Mouse (Mus musculus) lung, embryonic 14.5 days (tissue): ENCODE measurements around the gene Sf3b6. TPM values are rescaled to one million over a fixed set of nuclear protein-coding genes. Genes with fewer than 3 reads are reported as not detected.

Source experiments
- ATAC-seq: fragments of 200-750 bp; cut with Nextera tagmentation; 2 replicates; pipeline ENCODE4 v1.8.0; 2017; ENCODE audit warnings: mild to moderate bottlenecking, moderate TSS enrichment, moderate library complexity; ENCODE audit not compliant: insufficient read depth
- DNase-seq: peaks from one replicate; pipeline ENCODE4 v3.0.0-alpha.2; 2015
- H3K27ac ChIP-seq: fragments of 300-500 bp; sonication (generic); 2 replicates; pipeline ENCODE4 v1.5.1; 2014; ENCODE audit warnings: low read depth, mild to moderate bottlenecking, moderate library complexity
- H3K27me3 ChIP-seq: fragments of 300-500 bp; sonication (generic); 2 replicates; pipeline ENCODE4 v1.6.1; 2014; ENCODE audit warnings: low read length, control low read depth; ENCODE audit not compliant: insufficient read depth
- H3K36me3 ChIP-seq: fragments of 300-500 bp; sonication (generic); 2 replicates; pipeline ENCODE4 v1.6.1; 2014; ENCODE audit warnings: control low read depth; ENCODE audit not compliant: insufficient read depth
- H3K4me1 ChIP-seq: fragments of 300-500 bp; sonication (generic); 2 replicates; pipeline ENCODE4 v1.6.1; 2014; ENCODE audit warnings: antibody characterized with exemption, control low read depth; ENCODE audit not compliant: insufficient read depth
- H3K4me2 ChIP-seq: fragments of 300-500 bp; sonication (generic); 2 replicates; pipeline ENCODE4 v1.6.1; 2014; ENCODE audit warnings: mild to moderate bottlenecking
- H3K4me3 ChIP-seq: fragments of 300-500 bp; sonication (generic); 2 replicates; pipeline ENCODE4 v1.5.1; 2014; ENCODE audit warnings: low read depth, low read length
- H3K9ac ChIP-seq: fragments of 300-500 bp; sonication (generic); 2 replicates; pipeline ENCODE4 v1.6.1; 2014
- H3K9me3 ChIP-seq: fragments of 300-500 bp; sonication (generic); 2 replicates; pipeline ENCODE4 v1.6.1; 2016; ENCODE audit warnings: low read depth, low read length, control low read depth
- CTCF ChIP-seq: IDR thresholded peaks from 2 replicates; pipeline ENCODE4 v1.5.1; 2016; ENCODE audit warnings: antibody characterized with exemption, low read depth
- WGBS: fragments of 180-500 bp; shearing (Covaris S2); extraction: QIAGEN DNeasy Blood & Tissue Kit; methylation state at CpG from one replicate; pipeline ENCODE4 v1.1.7; 2014; 5-methylcytosine and 5-hydroxymethylcytosine counted together
- polyA plus RNA-seq: library from polyadenylated mRNA; unstranded; fragments of >200 nt; fragmentation: Nextera tagmentation; extraction: Ambion mirVana; gene quantifications from 2 replicates; pipeline ENCODE4 v1.2.1, GENCODE M21; 2014

The Sf3b6 gene
- polyA plus RNA-seq, 1 experiment from 2014 or later, result 261 TPM

DNA sequence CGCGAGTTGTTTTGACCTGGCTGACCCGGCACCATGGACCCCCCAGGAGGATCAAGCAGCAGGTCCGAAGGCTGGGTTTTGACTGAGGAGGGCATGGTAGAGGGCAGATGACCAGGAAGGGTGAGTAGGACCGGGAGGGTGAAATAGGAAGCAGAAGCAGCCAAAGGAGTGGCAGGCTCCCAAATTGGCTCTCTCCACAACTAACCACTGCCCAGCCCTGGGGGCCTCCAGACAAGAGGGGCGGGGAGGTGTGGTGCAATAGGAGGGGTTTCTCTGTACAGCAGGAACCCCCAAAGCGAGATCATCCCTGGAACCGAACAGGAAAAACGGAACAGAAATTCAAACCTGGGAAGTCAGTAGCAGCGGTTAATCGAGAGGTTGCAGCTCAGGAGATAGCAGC is 23.4 kb downstream of the Sf3b6 start:
- DNase-seq, result no peak
- H3K27me3 ChIP-seq, result 0 out of 2 replicates have a peak, but pooled peaks cover 5% of the 10 kb centered on the region
- no peaks in the 10 kb centered on the region for H3K9me3 ChIP-seq
- H3K9ac ChIP-seq, result peak overlapping the region; percentile 66
- peak overlapping the region; percentile 95 for H3K4me2 ChIP-seq
- 1% methylated on average over 11 of the region's 11 CpGs for WGBS
- TF ChIP-seq CTCF, result no peak
- 0 out of 2 replicates have a peak, but pooled peaks cover 7% of the 10 kb centered on the region for H3K4me1 ChIP-seq
- no peaks in the 10 kb centered on the region for H3K36me3 ChIP-seq
- H3K4me3 ChIP-seq, result peak overlapping the region; percentile 72
- ATAC-seq, result 0 out of 2 replicates have a peak, but pooled peaks have one; percentile 6
- no peak overlapping the region for H3K27ac ChIP-seq

- Histone ChIP-seq H3K27ac (no peak within 1 kb of the TSS), H3K4me2 (peak within 1 kb of the TSS; percentile 95), H3K4me1 (0 out of 2 replicates have a peak, but pooled peaks cover 7% of the 10 kb centered on the region), H3K4me3 (peak within 1 kb of the TSS; percentile 72), H3K36me3 (no peaks in the 10 kb centered on the region), H3K27me3 (0 out of 2 replicates have a peak, but pooled peaks cover 5% of the 10 kb centered on the region), H3K9ac (peak within 1 kb of the TSS; percentile 66), H3K9me3 (no peaks in the 10 kb centered on the region)
- DNase-seq, result peak; percentile 77
- peak; percentile 71 for ATAC-seq
- under 1% methylated on average over 37 of the region's 37 CpGs for WGBS
- no peak for TF ChIP-seq CTCF
Measured at GRCm38 (mm10) chr12:4841392-4841887, 24.1 kb downstream of the Sf3b6 start, which contains the start of gene Fkbp1b. TSS of gene Fkbp1b (minus strand) at chr12:4841591.

GRCm38 (mm10) chr12:4842456-4842855 is 25.1 kb downstream of the Sf3b6 start:
- Histone ChIP-seq H3K4me2 (peak overlapping the region; percentile 79), H3K9ac (no peak overlapping the region), H3K27me3 (0 out of 2 replicates have a peak, but pooled peaks cover 5% of the 10 kb centered on the region), H3K9me3 (no peaks in the 10 kb centered on the region), H3K4me3 (no peak overlapping the region), H3K4me1 (0 out of 2 replicates have a peak, but pooled peaks cover 7% of the 10 kb centered on the region), H3K27ac (no peak overlapping the region), H3K36me3 (no peaks in the 10 kb centered on the region)
- 82% methylated on average over 8 of the region's 8 CpGs for WGBS
- TF ChIP-seq CTCF, result no peak
- no peak for DNase-seq
- no peak for ATAC-seq

DNA sequence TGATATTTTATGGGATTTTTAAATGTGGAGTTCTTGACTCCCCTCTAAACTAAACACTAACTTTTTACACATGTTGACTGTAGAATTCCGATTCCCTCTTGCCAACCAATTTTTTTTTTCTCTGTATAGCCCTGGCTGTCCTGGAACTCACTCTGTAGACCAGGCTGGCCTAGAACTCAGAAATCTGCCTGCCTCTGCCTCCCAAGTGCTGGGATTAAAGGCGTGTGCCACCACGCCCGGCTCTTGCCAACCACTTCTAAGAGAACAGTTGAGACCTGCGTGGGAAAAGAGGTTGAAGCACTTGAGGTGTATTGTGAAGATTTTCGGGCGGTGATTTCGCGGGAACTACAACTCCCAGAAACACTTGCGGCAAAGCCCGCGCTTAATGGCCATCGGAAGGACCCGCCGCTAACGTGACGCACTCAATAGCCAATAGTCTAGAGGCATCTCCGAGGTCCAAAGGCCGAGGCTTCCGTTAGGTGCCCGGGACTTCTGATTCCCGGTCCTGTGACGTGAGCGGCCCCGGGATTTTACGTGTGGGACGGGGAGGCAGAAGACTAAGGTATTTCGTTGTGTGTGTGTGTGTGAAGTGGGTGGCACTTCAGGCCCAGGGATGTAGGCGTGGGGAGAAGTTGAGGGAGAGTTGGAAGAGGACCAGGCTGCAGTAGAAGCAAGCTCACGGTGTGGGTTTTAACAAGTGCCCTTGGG is 25.7 kb downstream of the Sf3b6 start, which contains the start of gene Wdcp:
Gene Wdcp (plus strand): TSS at position 414 of the 708 bp plus-strand sequence.
- DNase-seq (peak; percentile 97), ATAC-seq (peak; percentile 91)
- peak within 1 kb of the TSS; percentile 64 for H3K4me3 ChIP-seq
- H3K9ac ChIP-seq, result peak within 1 kb of the TSS; percentile 65
- WGBS, result under 1% methylated on average over 30 of the region's 30 CpGs
- peak within 1 kb of the TSS; percentile 95 for H3K4me2 ChIP-seq
- H3K27ac ChIP-seq, result peak within 1 kb of the TSS; percentile 69
- TF ChIP-seq CTCF, result no peak
- H3K4me1 ChIP-seq, result 0 out of 2 replicates have a peak, but pooled peaks cover 7% of the 10 kb centered on the region
- no peaks in the 10 kb centered on the region for H3K36me3 ChIP-seq
- H3K27me3 ChIP-seq, result 0 out of 2 replicates have a peak, but pooled peaks cover 5% of the 10 kb centered on the region
- no peaks in the 10 kb centered on the region for H3K9me3 ChIP-seq

DNA sequence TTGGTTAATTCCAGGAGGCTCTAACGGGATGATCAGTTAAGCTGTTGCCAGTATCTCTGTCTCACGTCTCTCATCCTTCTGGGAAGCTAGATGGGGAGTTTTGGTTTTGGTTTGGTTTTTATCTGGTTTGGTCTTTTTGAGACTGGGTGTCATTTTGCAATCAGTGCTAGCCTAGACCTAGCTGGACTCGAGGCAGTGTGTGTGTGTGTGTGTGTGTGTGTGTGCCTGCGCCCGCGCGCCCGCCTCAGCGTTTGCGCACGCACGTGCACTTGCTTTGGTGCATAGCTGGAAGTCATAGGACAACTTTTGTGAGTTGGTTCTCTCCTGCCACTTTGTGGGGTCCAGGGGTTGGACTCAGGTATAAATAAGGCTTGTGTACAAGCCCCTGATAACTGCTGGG is 26.4 kb downstream of the Sf3b6 start:
- Histone ChIP-seq H3K4me1 (0 out of 2 replicates have a peak, but pooled peaks cover 7% of the 10 kb centered on the region), H3K27me3 (0 out of 2 replicates have a peak, but pooled peaks cover 5% of the 10 kb centered on the region), H3K4me3 (peak overlapping the region; percentile 64), H3K9me3 (no peaks in the 10 kb centered on the region), H3K4me2 (peak overlapping the region; percentile 79), H3K27ac (peak overlapping the region; percentile 69), H3K9ac (peak overlapping the region; percentile 65), H3K36me3 (no peaks in the 10 kb centered on the region)
- no peak for TF ChIP-seq CTCF
- DNase-seq, result peak; percentile 74
- ATAC-seq, result peak; percentile 37
- 0% methylated on average over 12 of the region's 12 CpGs for WGBS

DNA sequence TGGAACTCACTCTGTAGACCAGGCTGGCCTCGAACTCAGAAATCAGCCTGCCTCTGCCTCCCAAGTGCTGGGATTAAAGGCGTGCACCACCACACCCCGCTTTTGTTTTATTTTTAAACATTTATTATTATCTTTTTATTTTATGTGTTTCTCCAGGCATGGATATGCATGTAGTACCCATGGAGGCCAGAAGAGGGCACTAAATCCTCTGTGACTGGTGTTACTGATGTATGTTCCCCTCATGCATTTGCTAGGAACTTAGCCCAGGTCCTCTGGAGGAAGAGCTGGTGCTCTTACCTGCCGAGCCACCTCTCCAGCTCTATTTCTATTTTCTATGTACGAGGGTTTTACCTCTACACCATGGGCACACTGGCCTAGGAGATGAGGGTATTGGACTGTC is 38.8 kb downstream of the Sf3b6 start:
- no peaks in the 10 kb centered on the region for H3K9me3 ChIP-seq
- no peak overlapping the region for H3K9ac ChIP-seq
- peaks cover 25% of the 10 kb centered on the region; the same call in 1 of the 2 replicates for H3K36me3 ChIP-seq
- peak; percentile 48 for TF ChIP-seq CTCF
- H3K27ac ChIP-seq, result no peak overlapping the region
- H3K27me3 ChIP-seq, result no peaks in the 10 kb centered on the region
- peak; percentile 40 for DNase-seq
- WGBS, result 90% methylated on average over 5 of the region's 5 CpGs
- ATAC-seq, result no peak
- H3K4me1 ChIP-seq, result no peaks in the 10 kb centered on the region
- H3K4me3 ChIP-seq, result no peak overlapping the region
- no peak overlapping the region for H3K4me2 ChIP-seq

DNA sequence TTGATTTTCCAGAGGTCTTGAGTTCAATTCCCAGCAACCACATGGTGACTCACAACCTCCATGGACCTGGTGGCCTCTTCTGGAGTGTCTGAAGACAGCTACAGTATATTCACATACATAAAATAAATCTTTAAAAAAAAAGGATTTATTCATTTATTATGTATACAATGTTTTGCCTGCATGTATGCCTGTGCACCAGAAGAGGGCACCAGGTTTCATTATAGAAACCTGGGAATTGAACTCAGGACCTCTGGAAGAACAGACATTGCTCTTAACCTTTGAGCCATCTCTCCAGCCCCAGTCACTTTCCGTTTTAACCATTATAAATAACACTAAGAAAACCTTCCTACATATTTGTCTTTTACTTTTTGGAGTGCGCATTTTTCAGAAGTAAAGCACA is 39.5 kb downstream of the Sf3b6 start:
- Histone ChIP-seq H3K36me3 (peaks cover 19% of the 10 kb centered on the region; the same call in 1 of the 2 replicates), H3K4me1 (no peaks in the 10 kb centered on the region), H3K27me3 (no peaks in the 10 kb centered on the region), H3K4me2 (no peak overlapping the region), H3K27ac (no peak overlapping the region), H3K9me3 (no peaks in the 10 kb centered on the region), H3K4me3 (no peak overlapping the region), H3K9ac (no peak overlapping the region)
- DNase-seq (peak; percentile 25), ATAC-seq (no peak)
- 0 out of 2 replicates have a peak, but pooled peaks have one; percentile 7 for TF ChIP-seq CTCF
- 92% methylated on average over 2 of the region's 2 CpGs for WGBS
